Mouse (Mus musculus) kidney, adult 2 months (tissue): ENCODE results near the gene Plekha5.

Experiments
- CTCF ChIP-seq: fragments of 200-500 bp; conservative IDR thresholded peaks from 2 replicates; pipeline ENCODE4 v1.5.1; 2011; ENCODE audit warnings: low read depth, mild to moderate bottlenecking, control low read depth, low read length, moderate library complexity, mixed read lengths; ENCODE audit not compliant: insufficient read depth, insufficient read length
- POLR2A ChIP-seq: fragments of 200-500 bp; IDR thresholded peaks from one replicate; pipeline ENCODE4 v1.6.1; 2011; ENCODE audit warnings: low read depth, low read length, control low read depth

DNA sequence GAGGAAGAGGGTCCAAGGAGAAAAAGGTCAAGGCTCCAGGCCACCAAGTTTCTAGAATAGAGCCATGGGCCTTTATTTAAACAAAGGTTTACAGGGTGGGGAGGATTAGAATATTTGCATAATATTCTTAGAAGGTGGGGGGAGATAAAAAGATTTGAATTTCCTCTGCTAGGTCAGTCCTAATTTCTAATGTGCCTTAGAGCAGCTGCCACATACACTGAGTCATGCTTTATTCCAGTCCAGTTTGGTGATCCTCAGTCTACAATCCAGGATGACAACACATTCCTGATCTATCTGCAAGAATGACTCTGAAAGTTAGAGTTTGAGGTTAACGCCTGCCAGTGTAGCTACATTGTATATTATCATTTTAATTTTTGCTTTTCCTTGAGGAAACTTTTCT is 197.8 kb downstream of the Plekha5 start:
- TF ChIP-seq CTCF (no peak), POLR2A (no peak)
